Mouse (Mus musculus) neural tube, embryonic 12.5 days (tissue): ENCODE measurements around the gene Atp5e. TPM values are rescaled to one million over a fixed set of nuclear protein-coding genes. Genes with fewer than 3 reads are reported as not detected.

Source experiments
- polyA plus RNA-seq: library from polyadenylated mRNA; unstranded; fragments of >200 nt; fragmentation: Nextera tagmentation; extraction: Ambion mirVana; gene quantifications from 2 replicates; pipeline ENCODE4 v1.2.1, GENCODE M21; 2016

The Atp5e gene
- polyA plus RNA-seq, 1 experiment from 2014 or later: 772 TPM

Other genes with a start within 250 kb of the Atp5e start
- gene Gnas, start 179.8 kb downstream of the Atp5e start, polyA plus RNA-seq: 1,608 and 1,653 TPM in 2 replicates
- gene Gm20721, start 117.4 kb downstream of the Atp5e start, polyA plus RNA-seq: 11.6 and 20.7 TPM in 2 replicates
- gene Nelfcd, start 48.3 kb downstream of the Atp5e start, polyA plus RNA-seq: 138 and 140 TPM in 2 replicates
- 91.0 and 92.6 TPM in 2 replicates for gene Ctsz, start 25.1 kb downstream of the Atp5e start, polyA plus RNA-seq
- 2.7 and 3.4 TPM in 2 replicates for gene Tubb1, start 13.4 kb downstream of the Atp5e start, polyA plus RNA-seq
- gene Prelid3b, start 9.0 kb upstream of the Atp5e start, polyA plus RNA-seq: 99.7 and 102 TPM in 2 replicates
- gene Zfp831, start 179.4 kb upstream of the Atp5e start, polyA plus RNA-seq: not detected in 2 replicates